Comparison of ENCODE assay signal across 12 mouse cellular contexts in the genomic region with DNA sequence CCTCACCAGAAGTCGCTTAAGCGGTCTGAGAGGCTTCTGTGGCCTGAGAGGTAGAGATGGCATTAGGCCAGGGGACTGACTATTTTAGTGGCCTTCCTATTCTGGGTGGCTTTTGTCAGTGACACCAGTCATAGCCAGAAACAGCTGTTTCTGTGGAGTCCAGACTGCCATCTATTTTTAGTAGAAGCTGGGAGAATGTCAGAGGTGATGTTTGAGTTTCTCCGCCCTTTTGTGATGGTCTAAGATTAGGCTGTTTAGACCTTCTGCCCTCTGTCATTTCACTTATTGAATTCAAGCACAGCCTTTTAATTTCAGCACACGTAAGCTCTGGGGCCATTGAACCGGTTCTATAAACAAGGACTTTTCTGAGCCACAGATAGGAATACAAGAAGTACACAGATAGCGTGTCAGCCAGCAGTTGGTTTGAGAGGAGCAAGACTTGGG. TPM values are rescaled to one million over a fixed set of nuclear protein-coding genes. Genes with fewer than 3 reads are reported as not detected.
DNase-seq lines count a peak whose midpoint lies in the region; ATAC-seq and TF ChIP-seq lines count a peak whose summit lies in the region.
"Had no signal": no experiment of that assay in that cellular context is flagged by ENCODE, and none has a peak within 500 bp of the region (broad histone marks: within the 10 kb centered on the region; RNA-seq: fewer than 3 reads in every experiment).

No protein-coding gene starts in this region.

- no peak for TF ChIP-seq CTCF in hindbrain, postnatal 0 days (IDR thresholded peaks at IDR 0.05; ENCODE audit: low read depth)

- 60% methylated on average over 6 of the region's 6 CpGs for WGBS in hindbrain, postnatal 0 days
- 72% methylated on average over 6 of the region's 6 CpGs for WGBS in hindbrain, embryonic 12.5 days
- WGBS in heart, embryonic 14.5 days, result 10% methylated on average over 6 of the region's 6 CpGs
- WGBS in lung, embryonic 15.5 days, result 24% methylated on average over 6 of the region's 6 CpGs
- WGBS in forebrain, embryonic 10.5 days, result 88% methylated on average over 6 of the region's 6 CpGs

- no peaks in the 10 kb centered on the region for H3K36me3 ChIP-seq in hindbrain, postnatal 0 days (ENCODE audit: insufficient read depth, low read length)
- H3K36me3 ChIP-seq in hindbrain, embryonic 12.5 days, result no peaks in the 10 kb centered on the region
- no peaks in the 10 kb centered on the region for H3K36me3 ChIP-seq in heart, embryonic 14.5 days (ENCODE audit: control insufficient read depth, insufficient read depth, low read length)
- H3K36me3 ChIP-seq in lung, embryonic 15.5 days, result no peaks in the 10 kb centered on the region
- H3K36me3 ChIP-seq in forebrain, embryonic 10.5 days (replicated peaks), result peaks cover 23% of the 10 kb centered on the region
- H3K36me3 ChIP-seq: neural tube, embryonic 15.5 days had no signal

- H3K4me2 ChIP-seq in hindbrain, postnatal 0 days (ENCODE audit: low read depth, low read length), result no peak overlapping the region
- H3K4me2 ChIP-seq in hindbrain, embryonic 12.5 days (replicated peaks), result no peak overlapping the region
- H3K4me2 ChIP-seq in heart, embryonic 14.5 days (ENCODE audit: low read length), result peak overlapping the region; percentile 55
- no peak overlapping the region for H3K4me2 ChIP-seq in lung, embryonic 15.5 days
- H3K4me2 ChIP-seq: neural tube, embryonic 15.5 days had no signal

- no peak for DNase-seq in hindbrain, postnatal 0 days (ENCODE audit: low spot score)
- no peak for DNase-seq in natural killer cell, adult 2 months (ENCODE audit: low spot score in 2 of 2)
- DNase-seq in forebrain, embryonic 10.5 days (ENCODE audit: extremely low spot score, low spot score), result no peak
- no peak for DNase-seq in embryo, embryonic 10.5 days (ENCODE audit: low spot score)
- DNase-seq: embryo, embryonic 11 days; thymus, postnatal 25 days had no signal

- 0 out of 2 replicates have a peak overlapping the region, but pooled peaks have one; percentile 15 for H3K27ac ChIP-seq in hindbrain, postnatal 0 days
- H3K27ac ChIP-seq in hindbrain, embryonic 12.5 days, result no peak overlapping the region
- H3K27ac ChIP-seq in brown adipose tissue, adult 24 weeks (replicated peaks; ENCODE audit: low read depth, low read length), result peak overlapping the region; percentile 66
- peak overlapping the region; percentile 85 to 97 for H3K27ac ChIP-seq in heart, embryonic 14.5 days (replicated peaks in 1 of 2; ENCODE audit: control insufficient read depth in 1 of 2, insufficient read depth in 1 of 2, low read depth in 2 of 2, low read length in 2 of 2)
- peak overlapping the region; percentile 17; the same call in 1 of the 2 replicates for H3K27ac ChIP-seq in lung, embryonic 15.5 days
- H3K27ac ChIP-seq in forebrain, embryonic 10.5 days, result no peak overlapping the region
- H3K27ac ChIP-seq: macrophage; neural tube, embryonic 15.5 days had no signal

- H3K9me3 ChIP-seq in hindbrain, postnatal 0 days (ENCODE audit: low read length), result no peaks in the 10 kb centered on the region
- no peaks in the 10 kb centered on the region for H3K9me3 ChIP-seq in hindbrain, embryonic 12.5 days (replicated peaks)
- no peaks in the 10 kb centered on the region for H3K9me3 ChIP-seq in heart, embryonic 14.5 days (ENCODE audit: control insufficient read depth, low read length)
- no peaks in the 10 kb centered on the region for H3K9me3 ChIP-seq in lung, embryonic 15.5 days
- no peaks in the 10 kb centered on the region for H3K9me3 ChIP-seq in forebrain, embryonic 10.5 days
- H3K9me3 ChIP-seq: neural tube, embryonic 15.5 days had no signal

- no peak overlapping the region for H3K4me3 ChIP-seq in hindbrain, postnatal 0 days (ENCODE audit: low read length)
- no peak overlapping the region for H3K4me3 ChIP-seq in hindbrain, embryonic 12.5 days
- H3K4me3 ChIP-seq in brown adipose tissue, adult 24 weeks (ENCODE audit: insufficient read depth, low read depth, low read length), result no peak overlapping the region
- H3K4me3 ChIP-seq in heart, embryonic 14.5 days (ENCODE audit: control insufficient read depth in 1 of 2, insufficient read depth in 1 of 2, low read depth in 1 of 2, low read length in 2 of 2), result no peak overlapping the region
- H3K4me3 ChIP-seq in lung, embryonic 15.5 days, result no peak overlapping the region
- H3K4me3 ChIP-seq in forebrain, embryonic 10.5 days, result no peak overlapping the region
- H3K4me3 ChIP-seq: neural tube, embryonic 15.5 days had no signal

- no peaks in the 10 kb centered on the region for H3K27me3 ChIP-seq in hindbrain, postnatal 0 days (ENCODE audit: insufficient read depth, low read length)
- no peaks in the 10 kb centered on the region for H3K27me3 ChIP-seq in hindbrain, embryonic 12.5 days
- no peaks in the 10 kb centered on the region for H3K27me3 ChIP-seq in heart, embryonic 14.5 days (ENCODE audit: control insufficient read depth, insufficient read depth, low read length)
- H3K27me3 ChIP-seq in lung, embryonic 15.5 days, result no peaks in the 10 kb centered on the region
- no peaks in the 10 kb centered on the region for H3K27me3 ChIP-seq in forebrain, embryonic 10.5 days (ENCODE audit: poor library complexity, severe bottlenecking)
- H3K27me3 ChIP-seq: neural tube, embryonic 15.5 days had no signal

- H3K9ac ChIP-seq in hindbrain, postnatal 0 days (replicated peaks; ENCODE audit: low read length), result no peak overlapping the region
- no peak overlapping the region for H3K9ac ChIP-seq in hindbrain, embryonic 12.5 days
- H3K9ac ChIP-seq in heart, embryonic 14.5 days (ENCODE audit: low read length), result peak overlapping the region; percentile 63
- no peak overlapping the region for H3K9ac ChIP-seq in lung, embryonic 15.5 days
- H3K9ac ChIP-seq: neural tube, embryonic 15.5 days had no signal

- no peak for ATAC-seq in hindbrain, postnatal 0 days
- ATAC-seq in hindbrain, embryonic 12.5 days (ENCODE audit: low FRiP score), result no peak
- peak; percentile 79 for ATAC-seq in heart, embryonic 14.5 days (ENCODE audit: insufficient number of reproducible peaks, insufficient read depth, low FRiP score, low read depth)
- ATAC-seq in lung, embryonic 15.5 days (ENCODE audit: borderline replicate concordance, extremely low read depth, low FRiP score, low TSS enrichment), result peak; percentile 87

- no peaks in the 10 kb centered on the region for H3K4me1 ChIP-seq in hindbrain, postnatal 0 days (ENCODE audit: insufficient read depth, low read length)
- peaks cover 12% of the 10 kb centered on the region for H3K4me1 ChIP-seq in hindbrain, embryonic 12.5 days
- peaks cover 20% of the 10 kb centered on the region for H3K4me1 ChIP-seq in brown adipose tissue, adult 24 weeks (ENCODE audit: control insufficient read depth, insufficient read depth, insufficient read length, low read length)
- H3K4me1 ChIP-seq in heart, embryonic 14.5 days (ENCODE audit: control insufficient read depth in 2 of 2, insufficient read depth in 2 of 2, low read length in 2 of 2), result peaks cover 19 to 63% of the 10 kb centered on the region in 2 experiments
- peaks cover 29% of the 10 kb centered on the region for H3K4me1 ChIP-seq in lung, embryonic 15.5 days
- peaks cover 14% of the 10 kb centered on the region for H3K4me1 ChIP-seq in forebrain, embryonic 10.5 days

RNA-seq across cellular contexts. Expression of a gene that starts 40.8 kb away (rescaled TPM):
- 9.6 and 11.4 TPM in 2 replicates for total RNA-seq in hindbrain, postnatal 0 days (2014; rRNA removed)
- 3.6 and 4.3 TPM in 2 replicates for polyA plus RNA-seq in hindbrain, postnatal 0 days (2015; fragmentation: Nextera tagmentation; extraction: Ambion mirVana)
- 40.7 and 46.7 TPM in 2 replicates for polyA plus RNA-seq in hindbrain, embryonic 12.5 days (2016; fragmentation: Nextera tagmentation; extraction: Ambion mirVana)
- 6.6 and 8.0 TPM in 2 replicates for polyA plus RNA-seq in brown adipose tissue, adult 24 weeks (2012; ENCODE audit: insufficient read depth, insufficient read length, missing spikeins)
- polyA plus RNA-seq in heart, embryonic 14.5 days (2014; fragmentation: Nextera tagmentation; extraction: Ambion mirVana), result 13.3 and 14.0 TPM in 2 replicates
- 11.1 and 14.6 TPM in 2 replicates for polyA plus RNA-seq in lung, embryonic 15.5 days (2015; fragmentation: Nextera tagmentation; extraction: Ambion mirVana)
- 28.2 and 29.2 TPM in 2 replicates for polyA plus RNA-seq in forebrain, embryonic 10.5 days (2016; fragmentation: Nextera tagmentation; extraction: Ambion mirVana)

Comparison
In these comparisons a context has a peak if more than half of its experiments do, and no peak if none do; other contexts are left out.
1. H3K27ac ChIP-seq: peak in hindbrain, postnatal 0 days (single experiment), brown adipose tissue, adult 24 weeks (single experiment), heart, embryonic 14.5 days (2 of 2) and lung, embryonic 15.5 days (single experiment); none in hindbrain, embryonic 12.5 days (single experiment) and forebrain, embryonic 10.5 days (single experiment).
2. ATAC-seq: peak in heart, embryonic 14.5 days (single experiment) and lung, embryonic 15.5 days (single experiment); none in hindbrain, postnatal 0 days (single experiment) and hindbrain, embryonic 12.5 days (single experiment).